Mouse (Mus musculus): ENCODE results near the gene Ppp6r1.

DNA sequence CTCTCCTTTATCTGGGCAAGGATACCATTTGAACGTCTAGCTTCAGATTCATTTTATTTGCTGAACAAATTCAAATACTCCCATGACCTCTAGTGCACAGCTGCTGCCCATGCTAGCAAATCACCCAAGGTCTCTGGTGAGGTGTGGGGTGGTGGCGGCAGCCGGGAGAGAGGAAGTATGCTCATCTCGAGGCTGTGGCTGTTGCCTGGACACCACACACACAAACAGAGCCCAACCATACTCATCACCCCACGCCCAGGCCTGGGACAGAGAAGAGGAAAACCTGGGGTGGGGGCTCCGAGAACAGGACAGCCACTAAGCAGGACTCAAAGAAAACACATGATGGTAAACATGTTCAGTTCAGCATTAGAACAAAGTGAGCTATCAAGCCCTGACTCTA, 11.5 kb downstream of the Ppp6r1 start:
- TF ChIP-seq POLR2A (IDR thresholded peaks at IDR 0.05; ENCODE audit: control insufficient read depth, extremely low read depth, insufficient read depth, low read length, poor library complexity) (no peak), CTCF (IDR thresholded peaks at IDR 0.05; ENCODE audit: borderline replicate concordance, control insufficient read depth, extremely low read depth, insufficient read depth, low read length, poor library complexity) (no peak)

Measured in thymus, adult 2 months (tissue).